Mouse (Mus musculus) ES-Bruce4 (cell line): ENCODE data around the gene Diexf.

ENCODE experiments used
- CTCF ChIP-seq: IDR thresholded peaks from one replicate; pipeline ENCODE4 v1.8.1; 2011; ENCODE audit warnings: low read depth, low read length
- EP300 ChIP-seq: IDR thresholded peaks from 2 replicates; pipeline ENCODE4 v1.6.1; 2011; ENCODE audit warnings: low read depth, low read length; ENCODE audit not compliant: insufficient read depth
- POLR2A ChIP-seq: IDR thresholded peaks from one replicate; pipeline ENCODE4 v1.8.1; 2011; ENCODE audit warnings: low read length; ENCODE audit not compliant: insufficient read depth

GRCm38 (mm10) chr1:193151134-193151533 lies 21.1 kb upstream of the Diexf start:
- TF ChIP-seq POLR2A (no peak), CTCF (no peak), EP300 (no peak)
